Mouse (Mus musculus): ENCODE measurements around the gene Znrf1.

DNA sequence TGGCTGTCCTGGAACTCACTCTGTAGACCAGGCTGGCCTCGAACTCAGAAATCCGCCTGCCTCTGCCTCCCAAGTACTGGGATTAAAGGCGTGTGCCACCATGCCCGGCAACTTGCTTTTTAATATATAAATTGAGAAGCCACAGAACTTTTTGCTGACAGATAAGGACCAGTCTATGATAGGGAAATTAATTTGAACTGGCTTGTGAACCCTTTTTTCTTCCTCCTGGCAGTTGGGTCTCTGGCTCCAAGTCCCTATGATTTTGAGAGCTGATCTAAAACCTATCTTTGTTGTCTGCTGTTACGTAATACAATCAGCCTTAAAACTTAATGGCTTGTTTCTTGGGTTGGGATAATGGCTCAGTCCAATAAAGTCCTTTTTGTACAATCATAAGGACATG, 27.2 kb downstream of the Znrf1 start:
- no peak for TF ChIP-seq CTCF (IDR thresholded peaks at IDR 0.05; ENCODE audit: low read depth)
- no peak for TF ChIP-seq EP300 (optimal IDR thresholded peaks at IDR 0.05)

Measured in stomach, postnatal 0 days (tissue).